Mouse (Mus musculus) liver, embryonic 14.5 days (tissue): ENCODE results near the gene Car11. TPM values are rescaled to one million over a fixed set of nuclear protein-coding genes. Genes with fewer than 3 reads are reported as not detected.

Experiments
- ATAC-seq: fragments of 200-750 bp; cut with Nextera tagmentation; 2 replicates; pipeline ENCODE4 v1.8.0; 2017; ENCODE audit warnings: moderate number of reproducible peaks, mild to moderate bottlenecking, moderate library complexity; ENCODE audit not compliant: insufficient read depth
- DNase-seq, 3 experiments: peaks; one replicate each; pipeline ENCODE4 v3.0.0-alpha.2; 2012 to 2013; ENCODE audit warnings: low read depth in 3 of 3, low spot score in 3 of 3
- H3K27ac ChIP-seq: fragments of 300-500 bp; sonication (generic); 2 replicates; pipeline ENCODE4 v1.5.1; 2014; ENCODE audit warnings: moderate library complexity, mild to moderate bottlenecking, control low read depth, inconsistent platforms
- H3K27me3 ChIP-seq: fragments of 300-500 bp; sonication (generic); 2 replicates; pipeline ENCODE4 v1.6.1; 2014; ENCODE audit warnings: mild to moderate bottlenecking, low read length, moderate library complexity; ENCODE audit not compliant: control insufficient read depth, insufficient read depth
- H3K36me3 ChIP-seq: fragments of 300-500 bp; sonication (generic); replicated peaks from 2 replicates; pipeline ENCODE4 v1.6.1; 2014; ENCODE audit warnings: low read depth; ENCODE audit not compliant: control insufficient read depth, insufficient read depth
- H3K4me1 ChIP-seq, 2 experiments: fragments of 200-500 bp in 1 of 2; fragments of 300-500 bp in 1 of 2; sonication (generic) in 1 of 2; replicated peaks; 2 replicates each; pipeline ENCODE4 v1.6.1; 2012 to 2014; ENCODE audit warnings: antibody characterized with exemption in 1 of 2, inconsistent platforms in 1 of 2, low read length in 1 of 2; ENCODE audit not compliant: control insufficient read depth in 2 of 2, insufficient read depth in 2 of 2
- H3K4me2 ChIP-seq: fragments of 300-500 bp; sonication (generic); 2 replicates; pipeline ENCODE4 v1.6.1; 2014; ENCODE audit warnings: low read depth, mild to moderate bottlenecking, control low read depth, moderate library complexity
- H3K4me3 ChIP-seq, 2 experiments: fragments of 200-500 bp in 1 of 2; fragments of 300-500 bp in 1 of 2; sonication (generic) in 1 of 2; 2 replicates each; pipeline ENCODE4 v1.5.1; 2012 to 2014; ENCODE audit warnings: low read depth in 2 of 2, low read length in 2 of 2, mild to moderate bottlenecking in 2 of 2, control low read depth in 1 of 2, inconsistent platforms in 1 of 2, moderate library complexity in 1 of 2; ENCODE audit not compliant: insufficient read depth in 1 of 2
- H3K9ac ChIP-seq: fragments of 300-500 bp; sonication (generic); replicated peaks from 2 replicates; pipeline ENCODE4 v1.6.1; 2014; ENCODE audit warnings: mild to moderate bottlenecking, control low read depth, moderate library complexity
- H3K9me3 ChIP-seq: fragments of 300-500 bp; sonication (generic); 2 replicates; pipeline ENCODE4 v1.6.1; 2016; ENCODE audit warnings: low read length, mixed read lengths; ENCODE audit not compliant: control insufficient read depth
- CTCF ChIP-seq: IDR thresholded peaks from 2 replicates; pipeline ENCODE4 v1.5.1; 2016; ENCODE audit warnings: antibody characterized with exemption, low read depth, control low read depth
- EP300 ChIP-seq: IDR thresholded peaks from 2 replicates; pipeline ENCODE4 v1.6.1; 2016; ENCODE audit warnings: antibody characterized with exemption, low read depth
- WGBS: fragments of 180-500 bp; shearing (Covaris S2); extraction: QIAGEN DNeasy Blood & Tissue Kit; methylation state at CpG from one replicate; pipeline ENCODE4 v1.1.7; 2014; ENCODE audit not compliant: insufficient replicate concordance; 5-methylcytosine and 5-hydroxymethylcytosine counted together
- polyA plus RNA-seq, 2 experiments: library from polyadenylated mRNA; depleted of rRNA in 1 of 2; stranded (reverse) in 1 of 2; unstranded in 1 of 2; fragments of >200 nt; fragmentation: Nextera tagmentation in 1 of 2; extraction: Ambion mirVana in 1 of 2; gene quantifications; 2 replicates each; pipeline versions ENCODE4 v1.2.1 to v1.2.3; 2012 to 2014

Car11 gene
- polyA plus RNA-seq, 2 experiments, result 0.23 to 0.44 TPM

- Histone ChIP-seq H3K9me3 (no peaks in the 10 kb centered on the region), H3K36me3 (no peaks in the 10 kb centered on the region), H3K4me2 (no peak within 1 kb of the TSS), H3K27ac (no peak within 1 kb of the TSS), H3K4me3 (no peak within 1 kb of the TSS), H3K4me1 (peaks cover 3 to 10% of the 10 kb centered on the region in 2 experiments; a peak in 2 of 4 replicates), H3K27me3 (no peaks in the 10 kb centered on the region), H3K9ac (no peak within 1 kb of the TSS)
- WGBS, result 66% methylated on average over 7 of the region's 7 CpGs
- DNase-seq (no peak), ATAC-seq (no peak)
- TF ChIP-seq EP300, result no peak
- TF ChIP-seq CTCF, result no peak
Observed at GRCm38 (mm10) chr7:45683396-45684050, 16.1 kb upstream of the Car11 start, which contains the start of gene Ntn5. TSS of gene Ntn5 (plus strand) at chr7:45684022.

DNA sequence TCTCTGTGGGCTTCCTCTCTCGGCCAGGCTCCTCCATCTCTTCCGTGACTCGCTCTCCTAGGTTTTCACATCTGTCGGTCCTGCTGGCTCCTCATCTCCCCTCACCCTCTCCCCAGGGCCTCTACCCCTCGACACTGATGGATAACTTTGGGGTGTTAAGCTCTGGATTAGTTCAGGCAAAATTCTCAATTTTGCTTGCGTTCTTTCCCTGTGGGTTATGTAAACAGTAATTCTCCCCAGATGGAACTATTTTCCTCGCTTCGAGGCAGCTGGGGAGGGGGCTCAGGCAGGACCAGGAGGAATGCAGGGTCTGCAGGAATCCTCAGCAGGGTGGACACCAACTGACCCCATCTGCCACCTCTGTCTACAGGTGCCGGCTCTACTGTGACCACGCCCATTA lies 13.8 kb upstream of the Car11 start:
- no peak overlapping the region for H3K4me3 ChIP-seq
- no peak overlapping the region for H3K9ac ChIP-seq
- 48% methylated on average over 10 of the region's 10 CpGs for WGBS
- ATAC-seq, result no peak
- H3K27me3 ChIP-seq, result no peaks in the 10 kb centered on the region
- no peak overlapping the region for H3K4me2 ChIP-seq
- no peaks in the 10 kb centered on the region for H3K9me3 ChIP-seq
- TF ChIP-seq CTCF (no peak), EP300 (no peak)
- H3K36me3 ChIP-seq, result no peaks in the 10 kb centered on the region
- no peak overlapping the region for H3K27ac ChIP-seq
- DNase-seq, result no peak
- H3K4me1 ChIP-seq, result peaks cover 3 to 10% of the 10 kb centered on the region in 2 experiments; a peak in 2 of 4 replicates

GRCm38 (mm10) chr7:45686841-45687240 lies 12.8 kb upstream of the Car11 start:
- Histone ChIP-seq H3K9me3 (no peaks in the 10 kb centered on the region), H3K27me3 (no peaks in the 10 kb centered on the region), H3K4me1 (peaks cover 3 to 7% of the 10 kb centered on the region in 2 experiments; a peak in 2 of 4 replicates), H3K4me2 (no peak overlapping the region), H3K9ac (no peak overlapping the region), H3K36me3 (no peaks in the 10 kb centered on the region), H3K4me3 (no peak overlapping the region), H3K27ac (no peak overlapping the region)
- WGBS, result 57% methylated on average over 3 of the region's 3 CpGs
- DNase-seq (no peak), ATAC-seq (no peak)
- TF ChIP-seq EP300 (no peak), CTCF (no peak)

DNA sequence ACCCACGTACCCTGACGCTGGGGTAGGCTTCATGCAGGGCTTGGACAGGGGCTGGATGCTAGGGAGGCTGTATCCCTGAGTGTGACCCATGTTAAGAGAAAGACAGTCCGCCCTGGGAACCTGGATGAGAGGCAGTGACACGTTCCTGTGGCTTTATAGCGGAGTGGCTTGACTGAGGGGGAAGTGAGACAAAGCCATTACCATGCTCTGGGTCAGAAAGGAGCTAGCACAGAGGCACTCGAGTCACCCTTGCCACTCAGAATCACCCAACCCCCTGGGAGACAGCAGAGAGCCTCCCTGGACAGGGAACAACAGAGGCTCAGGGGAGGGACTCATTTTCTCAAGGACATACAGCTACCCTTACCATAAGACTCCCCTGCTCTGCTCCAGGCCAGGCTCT lies 10.5 kb upstream of the Car11 start:
- 45% methylated on average over 6 of the region's 6 CpGs for WGBS
- Histone ChIP-seq H3K9ac (no peak overlapping the region), H3K4me3 (no peak overlapping the region), H3K36me3 (no peaks in the 10 kb centered on the region), H3K4me2 (no peak overlapping the region), H3K27ac (no peak overlapping the region), H3K9me3 (no peaks in the 10 kb centered on the region), H3K4me1 (no peaks in the 10 kb centered on the region), H3K27me3 (no peaks in the 10 kb centered on the region)
- TF ChIP-seq EP300 (no peak), CTCF (no peak)
- DNase-seq (no peak), ATAC-seq (no peak)

DNA sequence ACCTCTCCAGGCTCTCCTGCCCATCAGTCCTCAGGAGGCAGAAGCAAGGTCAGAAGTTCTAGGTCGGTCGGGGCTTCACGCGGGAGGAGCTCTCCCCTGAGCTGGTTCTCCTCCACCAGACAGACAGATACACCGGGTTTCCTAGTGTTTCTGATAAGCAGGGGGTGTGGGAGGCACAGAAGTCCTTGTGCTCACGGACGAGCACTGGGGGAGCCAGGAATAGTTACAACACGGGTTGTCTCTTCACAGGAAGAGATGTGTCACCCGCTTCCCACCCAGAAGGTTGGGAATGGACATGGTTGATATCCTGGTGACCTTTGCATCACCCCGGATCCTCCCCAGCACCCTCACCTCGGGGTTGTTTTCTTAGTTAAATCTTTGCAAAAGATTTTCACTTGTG lies 9.8 kb upstream of the Car11 start:
- H3K9ac ChIP-seq, result no peak overlapping the region
- no peak for ATAC-seq
- 28% methylated on average over 11 of the region's 11 CpGs for WGBS
- no peaks in the 10 kb centered on the region for H3K36me3 ChIP-seq
- no peaks in the 10 kb centered on the region for H3K4me1 ChIP-seq
- DNase-seq, result no peak
- no peak overlapping the region for H3K4me3 ChIP-seq
- TF ChIP-seq EP300 (no peak), CTCF (no peak)
- no peak overlapping the region for H3K4me2 ChIP-seq
- no peaks in the 10 kb centered on the region for H3K9me3 ChIP-seq
- H3K27me3 ChIP-seq, result no peaks in the 10 kb centered on the region
- no peak overlapping the region for H3K27ac ChIP-seq
